Mouse (Mus musculus): ENCODE results near the gene Akap5. TPM values are rescaled to one million over a fixed set of nuclear protein-coding genes. Genes with fewer than 3 reads are reported as not detected.
A peak's percentile ranks its signal among the peaks of the same experiment; 100 is the strongest.

The Akap5 gene
- polyA plus RNA-seq, 1 experiment from 2014 or later: 1.2 TPM

DNA sequence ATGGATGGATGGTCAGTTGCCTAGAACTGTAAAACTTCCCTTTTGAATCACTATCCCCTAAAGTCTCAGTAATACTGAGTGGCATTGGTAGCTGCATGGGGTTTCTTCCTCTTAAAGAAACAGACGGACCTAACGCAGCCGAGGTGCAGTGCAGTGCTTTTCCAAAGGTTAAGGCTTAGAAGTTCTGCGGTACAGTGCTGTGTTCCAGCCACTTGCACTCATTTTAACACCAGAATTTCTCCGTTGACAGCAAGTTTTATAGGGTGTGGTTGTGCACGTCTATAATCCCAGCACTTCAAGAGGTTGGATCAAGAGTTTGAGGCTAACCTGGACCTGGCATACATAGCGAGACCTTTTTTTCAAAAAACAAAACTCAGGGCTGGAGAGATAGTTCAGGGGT lies 47.4 kb downstream of the Akap5 start:
- 24% methylated on average over 7 of the region's 7 CpGs for WGBS
- H3K9me3 ChIP-seq: no peaks in the 10 kb centered on the region
- H3K4me2 ChIP-seq: peak overlapping the region; percentile 73
- no peak for ATAC-seq (ENCODE audit: insufficient number of reproducible peaks, low FRiP score, low TSS enrichment, low read depth)
- H3K27me3 ChIP-seq: no peaks in the 10 kb centered on the region
- peak overlapping the region; percentile 98 for H3K4me3 ChIP-seq
- no peaks in the 10 kb centered on the region for H3K36me3 ChIP-seq
- H3K9ac ChIP-seq: no peak overlapping the region
- peak overlapping the region; percentile 100; the same call in 1 of the 2 replicates for H3K27ac ChIP-seq
- peaks cover 40% of the 10 kb centered on the region for H3K4me1 ChIP-seq

DNA sequence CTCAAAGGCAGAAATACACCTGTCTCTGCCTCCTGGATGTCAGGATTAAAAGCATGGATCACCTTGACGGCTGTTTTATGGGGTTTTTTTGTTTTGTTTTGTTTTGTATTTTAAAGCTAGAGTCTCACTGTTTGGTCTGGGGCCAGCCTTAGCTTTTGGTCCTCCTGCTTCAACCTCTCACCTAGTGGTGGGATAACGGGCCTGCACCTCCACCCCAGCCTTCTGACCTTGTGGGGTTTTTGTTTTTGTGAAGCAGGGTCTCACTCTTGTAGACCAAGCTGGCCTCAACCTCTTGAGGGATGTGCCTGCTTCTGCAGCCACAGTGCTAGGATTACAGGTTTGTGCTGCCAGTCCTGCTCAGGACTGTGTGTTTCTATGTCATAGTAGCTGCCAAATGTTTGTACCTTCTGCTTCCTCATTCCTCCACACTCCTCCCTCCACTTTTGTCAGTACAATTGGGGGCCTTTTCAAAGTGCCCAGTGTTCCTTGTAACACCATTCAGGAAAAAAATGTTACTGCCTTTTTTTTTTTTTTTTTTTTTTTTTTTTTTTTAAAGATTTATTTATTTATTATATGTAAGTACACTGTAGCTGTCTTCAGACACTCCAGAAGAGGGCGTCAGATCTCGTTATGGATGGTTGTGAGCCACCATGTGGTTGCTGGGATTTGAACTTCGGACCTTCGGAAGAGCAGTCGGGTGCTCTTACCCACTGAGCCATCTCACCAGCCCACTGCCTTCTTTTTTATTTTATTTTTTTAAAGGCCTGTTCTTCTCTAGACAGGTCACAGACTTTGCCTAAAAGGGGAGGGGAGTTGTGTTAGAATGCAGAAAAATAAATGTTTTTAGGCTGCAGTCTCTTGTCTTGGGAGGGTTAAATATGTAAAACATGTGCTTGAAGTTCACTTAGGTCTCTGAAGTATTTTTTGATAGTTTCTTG lies 48.5 kb downstream of the Akap5 start:
- no peak overlapping the region for H3K27ac ChIP-seq
- WGBS: 69% methylated on average over 6 of the region's 7 CpGs
- ATAC-seq (ENCODE audit: insufficient number of reproducible peaks, low FRiP score, low TSS enrichment, low read depth): no peak
- no peaks in the 10 kb centered on the region for H3K36me3 ChIP-seq
- H3K9ac ChIP-seq: no peak overlapping the region
- no peak overlapping the region for H3K4me3 ChIP-seq
- H3K4me2 ChIP-seq: no peak overlapping the region; the same call in 1 of the 2 replicates
- H3K27me3 ChIP-seq: no peaks in the 10 kb centered on the region
- no peaks in the 10 kb centered on the region for H3K9me3 ChIP-seq
- peaks cover 33% of the 10 kb centered on the region for H3K4me1 ChIP-seq

DNA sequence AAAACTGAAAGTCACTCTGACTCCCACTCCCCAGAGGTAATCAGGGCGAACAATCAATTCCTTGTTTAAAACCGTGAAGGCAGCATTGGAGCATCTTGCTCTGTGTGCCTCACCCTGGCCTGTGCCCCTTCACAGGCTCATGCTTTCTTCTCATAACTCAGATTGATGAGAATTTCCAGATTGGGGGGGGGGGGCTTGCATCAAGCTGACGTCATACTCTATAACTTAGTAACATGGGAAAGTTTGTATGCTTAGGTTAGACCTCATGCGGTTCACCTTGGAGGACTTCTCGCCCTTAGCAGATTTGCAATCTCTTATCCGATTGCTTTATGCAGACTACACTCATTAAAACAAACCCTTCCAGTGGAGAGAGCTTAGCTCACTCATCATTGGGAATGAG lies 49.3 kb downstream of the Akap5 start:
- Histone ChIP-seq H3K27ac (no peak overlapping the region), H3K36me3 (no peaks in the 10 kb centered on the region), H3K4me3 (no peak overlapping the region), H3K27me3 (no peaks in the 10 kb centered on the region), H3K4me2 (no peak overlapping the region), H3K9me3 (no peaks in the 10 kb centered on the region), H3K4me1 (peaks cover 27% of the 10 kb centered on the region), H3K9ac (no peak overlapping the region)
- no peak for ATAC-seq (ENCODE audit: insufficient number of reproducible peaks, low FRiP score, low TSS enrichment, low read depth)
- 59% methylated on average over 6 of the region's 6 CpGs for WGBS

DNA sequence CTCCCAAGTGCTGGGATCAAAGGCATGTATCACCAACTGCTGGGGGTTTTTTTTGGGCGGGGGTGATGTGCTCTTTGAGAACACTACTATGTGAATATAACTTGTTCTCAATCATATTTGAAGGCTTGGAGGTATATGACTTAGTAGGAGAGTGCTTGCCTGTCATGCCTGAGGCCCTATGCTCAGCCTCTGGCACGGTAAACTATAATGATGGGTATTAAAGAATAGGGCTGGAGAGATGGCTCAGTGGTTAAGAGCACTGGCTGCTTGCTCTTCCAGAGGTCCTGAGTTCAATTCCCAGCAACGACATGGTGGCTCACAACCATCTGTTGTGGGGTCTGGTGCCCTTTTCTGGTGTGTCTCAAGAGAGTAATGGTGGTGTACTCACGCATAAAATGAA lies 50.2 kb downstream of the Akap5 start:
- ATAC-seq (ENCODE audit: insufficient number of reproducible peaks, low FRiP score, low TSS enrichment, low read depth): no peak
- no peak overlapping the region for H3K4me3 ChIP-seq
- H3K9ac ChIP-seq: no peak overlapping the region
- H3K36me3 ChIP-seq: no peaks in the 10 kb centered on the region
- no peak overlapping the region for H3K4me2 ChIP-seq
- H3K9me3 ChIP-seq: no peaks in the 10 kb centered on the region
- peaks cover 27% of the 10 kb centered on the region for H3K4me1 ChIP-seq
- WGBS: 61% methylated on average over 4 of the region's 4 CpGs
- H3K27ac ChIP-seq: no peak overlapping the region
- no peaks in the 10 kb centered on the region for H3K27me3 ChIP-seq

DNA sequence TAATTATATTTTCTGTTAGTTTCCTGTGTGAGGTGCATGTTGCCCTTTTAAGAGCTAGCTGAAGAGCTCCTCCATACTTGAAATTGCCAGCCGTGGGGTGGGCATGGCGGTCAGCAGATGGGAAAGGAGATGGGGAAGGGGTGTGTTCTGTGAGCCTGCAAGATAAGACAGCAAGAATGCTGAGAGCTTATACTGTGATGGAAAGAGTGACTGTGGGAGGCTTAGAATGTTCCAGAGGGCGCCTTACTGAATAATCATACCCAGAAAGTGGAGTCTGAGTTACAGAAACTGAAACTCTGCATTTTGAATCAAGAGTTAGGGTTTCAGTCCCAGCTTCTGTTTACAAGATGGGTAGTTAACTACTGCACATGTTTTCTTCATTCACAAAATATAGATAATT lies 50.8 kb downstream of the Akap5 start:
- peaks cover 31% of the 10 kb centered on the region for H3K4me1 ChIP-seq
- no peak overlapping the region for H3K4me3 ChIP-seq

DNA sequence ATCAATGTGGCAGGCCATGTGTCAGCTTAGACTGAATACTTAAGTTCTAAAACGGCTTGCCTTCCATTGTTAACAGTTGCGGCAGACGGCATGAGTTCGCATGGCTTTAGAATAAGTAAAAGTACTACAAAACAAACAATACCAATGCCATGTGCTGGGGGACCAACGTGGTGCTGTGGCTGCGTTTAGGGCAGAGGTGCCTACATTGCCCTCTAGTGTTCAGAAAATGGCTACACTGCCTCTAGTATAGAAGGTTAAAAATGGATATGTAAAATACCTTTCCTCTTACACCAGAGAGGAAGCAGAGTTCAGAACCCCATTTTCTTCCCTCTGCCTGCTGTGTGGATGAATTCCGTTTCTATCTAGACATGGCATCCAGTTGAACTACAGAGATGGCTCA lies 52.0 kb downstream of the Akap5 start:
- H3K4me3 ChIP-seq: no peak overlapping the region
- no peaks in the 10 kb centered on the region for H3K36me3 ChIP-seq
- H3K27me3 ChIP-seq: no peaks in the 10 kb centered on the region
- WGBS: 57% methylated on average over 7 of the region's 7 CpGs
- ATAC-seq (ENCODE audit: insufficient number of reproducible peaks, low FRiP score, low TSS enrichment, low read depth): no peak
- no peak overlapping the region for H3K4me2 ChIP-seq
- H3K4me1 ChIP-seq: peaks cover 27% of the 10 kb centered on the region
- no peak overlapping the region for H3K27ac ChIP-seq
- H3K9me3 ChIP-seq: no peaks in the 10 kb centered on the region
- H3K9ac ChIP-seq: no peak overlapping the region

More for the DNA sequence above, 50.8 kb downstream of the Akap5 start:
- no peak for ATAC-seq (ENCODE audit: insufficient number of reproducible peaks, low FRiP score, low TSS enrichment, low read depth)
- no peak overlapping the region for H3K27ac ChIP-seq
- H3K9ac ChIP-seq: no peak overlapping the region
- H3K9me3 ChIP-seq: no peaks in the 10 kb centered on the region
- no peaks in the 10 kb centered on the region for H3K36me3 ChIP-seq
- H3K4me2 ChIP-seq: no peak overlapping the region
- H3K27me3 ChIP-seq: no peaks in the 10 kb centered on the region
- WGBS: 81% methylated on average over 3 of the region's 3 CpGs

DNA sequence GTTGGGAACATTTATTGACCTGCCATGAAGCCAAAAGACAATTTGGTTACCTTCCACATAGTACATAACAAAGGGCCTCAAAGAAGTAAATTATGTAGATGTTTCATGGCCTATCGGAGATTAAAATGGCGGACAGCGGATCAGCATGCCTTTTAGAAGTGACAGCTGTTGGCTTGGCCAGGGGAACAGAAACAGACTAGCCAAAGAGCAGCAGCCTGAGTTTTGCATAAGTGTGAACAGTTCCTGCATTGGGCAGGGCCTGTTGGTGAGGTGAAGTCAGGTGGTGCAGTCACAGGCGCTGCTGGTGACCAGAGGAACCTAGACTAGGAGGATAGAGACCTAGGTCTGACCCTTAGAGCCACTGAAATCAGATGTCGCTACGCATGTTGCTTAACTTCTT lies 52.4 kb downstream of the Akap5 start:
- ATAC-seq (ENCODE audit: insufficient number of reproducible peaks, low FRiP score, low TSS enrichment, low read depth): no peak
- H3K36me3 ChIP-seq: no peaks in the 10 kb centered on the region
- H3K27me3 ChIP-seq: no peaks in the 10 kb centered on the region
- no peak overlapping the region for H3K27ac ChIP-seq
- H3K4me2 ChIP-seq: no peak overlapping the region
- WGBS: 95% methylated on average over 6 of the region's 6 CpGs
- H3K9me3 ChIP-seq: no peaks in the 10 kb centered on the region
- H3K9ac ChIP-seq: no peak overlapping the region
- peaks cover 23% of the 10 kb centered on the region for H3K4me1 ChIP-seq
- H3K4me3 ChIP-seq: no peak overlapping the region

DNA sequence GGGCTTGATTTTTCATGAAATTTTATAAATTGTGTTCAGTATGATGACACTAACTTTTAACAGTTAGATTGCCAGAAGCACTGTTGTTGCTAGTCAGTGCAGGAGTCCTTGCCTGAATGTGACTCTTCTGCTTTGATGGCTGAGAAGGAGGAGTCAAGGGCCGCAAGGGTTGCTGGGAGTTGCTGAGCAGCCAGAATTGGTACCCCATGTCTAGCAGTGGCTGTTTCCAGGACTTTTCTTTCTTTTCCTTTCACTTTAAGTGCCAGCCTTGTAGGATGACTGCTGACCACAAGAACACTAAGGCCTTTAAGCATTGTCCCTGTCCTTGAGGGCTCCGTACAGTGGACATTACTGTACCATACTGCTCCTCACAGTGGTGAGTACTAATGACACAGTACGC lies 53.0 kb downstream of the Akap5 start:
- Histone ChIP-seq H3K4me3 (no peak overlapping the region), H3K27ac (peak overlapping the region; percentile 27; the same call in 1 of the 2 replicates), H3K9ac (no peak overlapping the region), H3K4me1 (peaks cover 16% of the 10 kb centered on the region), H3K4me2 (no peak overlapping the region), H3K9me3 (no peaks in the 10 kb centered on the region), H3K27me3 (no peaks in the 10 kb centered on the region), H3K36me3 (no peaks in the 10 kb centered on the region)
- WGBS: 88% methylated on average over 3 of the region's 3 CpGs
- no peak for ATAC-seq (ENCODE audit: insufficient number of reproducible peaks, low FRiP score, low TSS enrichment, low read depth)

DNA sequence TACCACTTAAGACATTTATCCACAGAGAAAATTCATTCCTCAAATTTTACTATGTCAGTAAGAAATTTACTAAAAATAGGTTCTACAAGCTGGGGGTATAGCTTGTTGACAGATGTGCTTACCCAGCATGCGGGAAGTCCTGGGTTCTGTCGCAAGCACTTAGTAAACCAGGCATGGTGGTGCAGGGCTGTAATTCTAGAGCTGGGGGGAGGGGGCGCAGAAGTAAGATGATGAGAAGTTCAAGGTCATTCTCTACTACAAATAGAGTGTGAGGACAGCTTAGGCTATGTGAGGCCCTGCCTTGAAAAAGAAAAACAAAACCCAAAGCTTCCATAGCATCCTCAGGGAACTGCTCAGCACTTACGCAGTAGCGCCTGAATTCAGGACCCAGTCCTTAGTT lies 53.9 kb downstream of the Akap5 start:
- 80% methylated on average over 5 of the region's 5 CpGs for WGBS
- Histone ChIP-seq H3K36me3 (no peaks in the 10 kb centered on the region), H3K27me3 (no peaks in the 10 kb centered on the region), H3K4me1 (peaks cover 11% of the 10 kb centered on the region), H3K4me3 (no peak overlapping the region), H3K9me3 (no peaks in the 10 kb centered on the region), H3K4me2 (no peak overlapping the region), H3K27ac (no peak overlapping the region), H3K9ac (no peak overlapping the region)
- ATAC-seq (ENCODE audit: insufficient number of reproducible peaks, low FRiP score, low TSS enrichment, low read depth): no peak

DNA sequence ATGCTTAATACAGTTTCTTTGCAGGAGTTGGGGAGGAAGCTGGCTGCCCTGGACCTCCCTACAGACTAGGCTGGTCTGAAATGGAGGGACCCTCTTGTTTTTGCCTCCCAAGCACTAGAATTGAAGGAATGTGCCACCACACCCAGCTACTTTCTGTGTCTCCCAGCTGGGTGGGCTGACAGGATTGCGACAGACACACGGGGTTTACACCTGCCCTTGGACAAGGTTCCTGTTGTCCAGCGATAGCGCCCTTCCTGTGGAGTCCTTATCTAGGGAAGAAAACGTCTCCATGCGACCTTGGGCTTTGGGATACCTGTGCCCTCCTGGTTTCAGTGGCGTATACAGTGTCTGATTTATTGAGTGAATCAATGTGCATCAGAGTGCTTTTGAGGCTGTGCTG lies 55.5 kb downstream of the Akap5 start:
- Histone ChIP-seq H3K4me1 (peaks cover 7% of the 10 kb centered on the region), H3K4me2 (no peak overlapping the region), H3K9ac (no peak overlapping the region), H3K36me3 (peaks cover 4% of the 10 kb centered on the region; the same call in 1 of the 2 replicates), H3K4me3 (no peak overlapping the region), H3K27ac (no peak overlapping the region; the same call in 1 of the 2 replicates), H3K27me3 (no peaks in the 10 kb centered on the region), H3K9me3 (no peaks in the 10 kb centered on the region)
- 88% methylated on average over 7 of the region's 7 CpGs for WGBS
- ATAC-seq (ENCODE audit: insufficient number of reproducible peaks, low FRiP score, low TSS enrichment, low read depth): no peak

All from limb, embryonic 15.5 days (tissue).